Mouse (Mus musculus) thymus, postnatal 0 days (tissue): ENCODE results near the gene Tcf7l1. TPM values are rescaled to one million over a fixed set of nuclear protein-coding genes. Genes with fewer than 3 reads are reported as not detected.

Experiments
- DNase-seq: peaks from one replicate; pipeline ENCODE4 v3.0.0-alpha.2; 2015; ENCODE audit warnings: low spot score
- polyA plus RNA-seq: library from polyadenylated mRNA; unstranded; fragments of >200 nt; fragmentation: Nextera tagmentation; extraction: Ambion mirVana; gene quantifications from 2 replicates; pipeline ENCODE4 v1.2.1, GENCODE M21; 2015

Tcf7l1 gene
- polyA plus RNA-seq, 1 experiment from 2014 or later: 4.4 TPM

DNA sequence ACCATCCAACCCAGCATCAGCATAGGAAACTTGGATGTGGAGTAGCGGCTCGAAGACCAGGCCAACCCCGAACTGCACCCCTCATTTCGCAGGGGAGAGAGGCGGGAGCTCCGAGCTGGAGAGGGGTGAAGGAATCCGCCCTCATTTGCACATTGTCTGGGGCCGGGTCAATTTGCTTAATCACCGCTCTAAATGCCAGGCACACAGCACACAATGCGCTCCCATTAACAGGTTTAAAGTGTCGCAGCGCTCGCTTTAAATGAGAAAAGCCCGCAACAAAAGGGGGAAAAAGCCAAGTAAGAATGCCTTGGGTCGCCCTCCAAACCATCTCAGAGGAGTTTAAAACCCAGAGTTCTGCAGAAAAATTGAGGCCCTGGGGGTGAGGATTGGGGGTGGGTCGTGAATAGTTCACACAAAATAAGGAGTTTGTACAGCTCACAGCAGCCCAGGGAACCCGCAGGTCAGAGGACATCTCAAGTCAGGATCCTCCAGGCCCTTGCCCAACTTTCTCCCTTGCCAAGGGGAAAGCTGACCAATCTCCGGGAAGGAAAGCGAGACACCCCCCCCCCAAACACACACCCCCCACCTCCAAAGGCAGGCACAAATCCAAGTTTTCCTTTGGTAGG, 1.6 kb downstream of the Tcf7l1 start:
- no peak for DNase-seq

DNA sequence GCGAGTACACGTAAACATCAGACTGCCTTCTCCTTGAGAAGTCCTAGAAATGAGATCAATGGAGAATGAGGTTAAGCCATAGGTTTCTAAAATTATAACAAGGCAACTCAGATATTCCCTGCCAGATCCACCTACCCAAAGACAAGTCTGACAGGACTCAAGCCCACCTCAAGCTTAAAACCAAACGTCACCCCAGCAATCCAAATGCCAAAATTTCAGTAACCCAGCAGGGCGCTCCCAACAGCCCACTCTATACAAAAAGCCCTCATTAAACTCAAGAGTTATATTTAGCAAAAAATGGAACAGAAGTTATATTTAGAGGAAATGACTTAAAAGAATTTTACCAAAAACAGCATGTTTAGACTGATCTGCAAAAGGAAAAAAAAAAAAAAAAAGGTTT, 5.3 kb downstream of the Tcf7l1 start:
- no peak for DNase-seq

DNA sequence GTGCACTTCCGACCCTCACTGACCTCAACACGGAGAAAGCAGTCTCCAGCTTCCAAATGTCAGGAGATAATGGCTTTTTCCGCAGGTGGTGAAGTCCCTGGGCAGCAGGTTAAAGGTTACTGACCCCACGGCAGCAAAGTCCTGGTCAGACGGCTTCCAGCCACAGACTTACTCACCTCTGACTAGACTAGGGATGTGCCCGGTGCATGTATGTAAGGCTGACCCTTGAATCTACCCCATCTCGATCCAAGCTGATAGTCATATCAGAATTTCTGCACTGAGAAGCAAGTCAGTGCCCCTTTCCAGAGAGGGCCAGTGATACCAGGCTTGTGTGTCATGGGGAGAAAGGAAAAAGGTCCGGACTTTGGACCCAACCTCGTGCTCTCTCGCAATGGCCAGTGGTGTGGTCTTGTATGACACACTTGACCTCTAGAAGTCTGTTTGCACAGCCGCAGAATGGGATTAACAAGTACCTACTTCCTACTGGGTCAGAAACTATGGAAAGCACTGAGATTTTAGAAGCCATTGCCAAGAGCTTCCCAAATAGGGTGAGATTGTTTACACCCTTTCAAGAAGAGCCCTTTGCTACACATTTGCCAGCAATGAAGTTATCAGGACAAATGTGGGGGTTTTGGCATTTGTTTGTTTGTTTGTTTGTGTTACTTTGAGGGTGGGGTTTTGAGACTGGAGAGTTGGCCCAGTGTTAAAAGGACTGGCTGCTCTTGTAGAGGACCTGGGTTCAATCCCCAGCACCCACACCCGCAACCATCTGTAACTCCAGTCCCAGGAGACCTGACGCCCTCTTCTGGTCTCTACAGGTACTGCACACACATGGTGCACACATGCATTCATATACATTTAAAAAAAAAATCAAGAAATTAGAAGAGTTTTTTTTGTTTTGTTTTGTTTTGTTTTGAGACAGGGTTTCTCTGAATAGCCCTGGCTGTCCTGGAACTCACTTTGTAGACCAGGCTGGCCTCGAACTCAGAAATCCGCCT, 10.0 kb downstream of the Tcf7l1 start:
- no peak for DNase-seq

DNA sequence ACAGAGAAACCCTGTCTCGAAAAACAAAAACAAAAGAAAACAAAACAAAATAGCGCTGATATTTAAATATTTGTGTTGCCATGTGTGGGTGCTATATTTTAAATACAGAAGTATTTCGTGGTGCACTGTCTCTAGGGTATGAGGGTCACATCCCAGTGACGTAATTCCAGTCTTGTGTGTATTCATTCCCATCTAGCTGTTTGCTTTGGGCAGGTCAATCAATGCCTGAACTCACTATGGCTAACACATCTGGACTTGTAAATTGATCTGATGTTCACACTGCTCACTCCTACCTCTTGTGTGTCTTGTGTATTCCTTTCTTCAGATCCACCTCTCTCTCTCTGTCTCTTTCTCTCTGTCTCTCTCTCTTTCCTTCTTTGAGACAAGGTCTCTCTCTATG, 11.8 kb downstream of the Tcf7l1 start:
- no peak for DNase-seq

DNA sequence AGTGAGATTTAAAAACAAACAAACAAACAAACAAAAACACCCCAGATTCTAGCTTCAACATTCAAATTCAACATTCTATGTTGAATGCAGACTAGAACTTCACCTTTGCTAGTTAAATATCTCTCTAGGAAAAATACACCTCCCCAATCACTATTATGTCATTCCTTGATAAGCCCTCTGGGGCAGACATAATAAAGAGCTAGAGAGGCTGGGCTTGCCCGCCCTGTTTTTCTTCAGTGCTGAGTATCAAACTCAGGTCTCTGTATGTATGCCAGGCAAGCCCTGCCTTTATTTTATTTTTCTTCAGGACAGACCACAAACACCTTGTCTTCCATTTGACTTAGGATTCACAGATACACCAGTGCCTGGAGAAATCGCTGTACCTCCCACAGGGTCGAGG, 14.8 kb downstream of the Tcf7l1 start:
- DNase-seq: no peak

DNA sequence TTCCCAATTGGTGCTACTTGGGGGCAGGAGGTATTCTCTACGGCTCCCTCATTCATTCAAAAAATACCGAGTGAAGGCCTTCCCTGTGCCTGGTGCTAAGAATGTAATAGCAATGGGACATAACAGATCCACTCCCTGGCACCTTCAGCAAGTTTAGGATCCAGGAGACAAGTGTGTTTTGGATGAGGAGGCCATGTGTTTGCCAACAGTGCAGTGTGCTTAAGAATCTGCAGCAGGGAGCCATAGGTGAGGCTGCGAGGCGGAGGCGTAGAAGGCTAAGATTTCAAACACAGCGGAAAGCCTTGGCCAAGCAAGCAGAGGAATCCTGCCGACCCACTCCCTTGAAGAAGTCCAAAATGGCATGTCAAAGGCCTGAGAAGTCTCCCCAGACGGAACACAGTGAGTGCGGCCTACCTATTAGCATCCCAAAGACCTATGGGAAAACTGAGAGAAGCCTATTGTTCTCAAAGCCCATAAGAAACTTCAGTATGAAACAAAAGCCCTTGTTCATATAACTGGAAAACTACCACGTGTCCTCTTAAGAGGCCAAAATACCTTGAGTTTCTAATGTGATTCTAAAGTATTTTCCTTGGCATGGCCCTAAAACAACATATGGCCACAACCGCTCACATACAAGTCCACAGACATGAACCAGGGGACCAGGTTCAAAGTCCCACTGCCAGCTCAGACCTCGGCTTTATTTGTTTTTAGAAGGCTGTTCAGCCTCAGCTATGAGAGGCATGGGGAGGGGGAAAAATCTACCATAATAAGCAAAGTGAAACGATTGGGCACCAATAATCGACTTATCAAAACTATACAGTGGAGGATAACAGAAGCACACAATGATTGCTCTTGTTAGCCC, 18.9 kb downstream of the Tcf7l1 start:
- DNase-seq: no peak

DNA sequence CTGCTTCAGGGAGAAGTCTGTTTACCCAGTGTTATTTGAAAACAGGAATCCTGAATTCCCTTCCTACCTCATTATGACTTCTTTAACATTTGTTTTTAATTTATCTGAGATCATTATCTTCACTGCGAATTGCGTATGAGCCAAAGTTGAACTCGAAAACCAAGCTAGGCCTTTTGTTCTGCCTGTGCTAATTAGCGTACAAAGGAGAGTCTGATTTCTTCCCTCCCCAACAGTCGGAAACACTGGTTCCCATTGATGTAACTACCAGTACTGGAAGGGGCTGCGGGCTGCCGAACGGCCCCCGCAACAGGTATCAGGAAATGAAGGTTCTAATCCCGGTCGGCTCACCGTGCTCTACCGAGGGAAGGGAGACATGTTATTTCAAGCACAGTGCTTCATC, 19.7 kb downstream of the Tcf7l1 start:
- DNase-seq: no peak

DNA sequence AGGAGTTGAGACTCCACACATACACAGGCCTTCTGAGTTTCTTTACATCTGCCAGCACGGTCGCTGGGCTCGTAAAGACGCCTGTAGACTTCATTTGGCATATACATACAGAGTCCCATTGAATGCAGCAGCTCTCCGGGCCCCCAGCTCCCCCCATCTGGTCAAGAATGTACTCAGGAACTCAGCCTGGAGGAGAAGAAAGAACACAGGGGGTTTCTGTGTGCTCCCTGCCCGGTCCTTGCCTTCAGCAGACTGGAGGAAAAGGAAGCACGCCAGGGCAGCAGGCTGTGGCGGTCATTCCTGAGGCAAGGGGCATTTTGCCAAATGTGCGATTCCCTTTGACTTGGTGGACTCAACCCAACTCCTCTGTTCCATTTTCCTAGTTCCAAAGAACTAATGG, 20.2 kb downstream of the Tcf7l1 start:
- no peak for DNase-seq

DNA sequence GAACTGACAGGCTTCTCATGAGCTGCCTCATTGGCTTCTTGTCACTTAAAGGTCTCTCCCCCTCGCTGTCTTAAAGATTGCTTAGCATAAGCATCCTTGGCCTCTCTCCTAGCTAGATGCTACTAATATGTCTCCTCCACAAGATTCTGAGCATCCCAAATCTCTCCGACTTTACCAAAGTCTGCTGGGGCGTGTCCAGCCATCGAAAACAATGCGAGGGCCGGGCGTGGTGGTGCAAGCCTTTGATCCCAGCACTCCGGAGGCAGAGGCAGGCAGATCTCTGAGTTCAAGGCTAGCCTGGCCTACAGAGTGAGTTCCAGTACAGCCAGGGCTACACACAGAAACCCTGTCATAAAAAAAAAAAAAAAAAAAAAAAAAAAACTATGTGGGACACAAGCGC, 21.0 kb downstream of the Tcf7l1 start:
- no peak for DNase-seq

DNA sequence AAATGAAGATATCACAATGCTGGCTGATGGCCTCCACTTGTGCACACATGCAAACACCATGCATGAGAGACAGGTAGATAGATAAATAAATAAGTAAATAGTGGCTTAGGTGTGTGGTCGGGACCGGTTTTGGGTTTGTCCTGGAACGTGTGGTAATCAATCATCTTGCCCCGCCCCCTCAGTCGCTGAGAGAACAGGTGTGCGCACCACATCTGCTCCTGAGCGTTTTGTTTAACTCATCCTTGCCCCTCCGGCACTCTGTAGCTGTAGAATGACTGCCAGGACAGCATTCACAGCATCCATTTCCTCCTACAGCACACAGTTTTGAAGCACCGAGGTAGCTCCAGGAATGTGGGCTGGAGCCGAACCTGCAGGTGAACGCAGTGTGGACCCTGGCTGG, 25.4 kb downstream of the Tcf7l1 start:
- no peak for DNase-seq

DNA sequence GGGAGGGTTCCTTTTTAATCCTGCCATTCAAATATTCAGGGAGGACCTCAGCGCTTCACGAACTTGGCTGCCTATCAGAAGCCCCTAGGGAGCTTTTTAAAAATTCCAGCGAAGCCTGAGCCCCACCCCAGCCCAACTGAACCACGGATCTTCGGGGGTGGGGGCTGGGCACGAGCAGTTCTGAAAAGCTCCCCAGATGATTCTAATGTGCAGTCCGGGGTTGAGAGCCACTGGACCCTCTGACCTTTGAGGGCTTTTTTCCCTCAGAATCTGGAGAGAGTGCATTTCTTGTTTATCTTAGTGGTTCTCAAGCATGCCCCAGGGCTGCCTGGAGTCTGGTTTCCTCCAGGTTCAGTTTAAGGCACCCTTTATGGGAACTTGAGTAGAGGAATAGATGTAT, 27.4 kb downstream of the Tcf7l1 start:
- no peak for DNase-seq

DNA sequence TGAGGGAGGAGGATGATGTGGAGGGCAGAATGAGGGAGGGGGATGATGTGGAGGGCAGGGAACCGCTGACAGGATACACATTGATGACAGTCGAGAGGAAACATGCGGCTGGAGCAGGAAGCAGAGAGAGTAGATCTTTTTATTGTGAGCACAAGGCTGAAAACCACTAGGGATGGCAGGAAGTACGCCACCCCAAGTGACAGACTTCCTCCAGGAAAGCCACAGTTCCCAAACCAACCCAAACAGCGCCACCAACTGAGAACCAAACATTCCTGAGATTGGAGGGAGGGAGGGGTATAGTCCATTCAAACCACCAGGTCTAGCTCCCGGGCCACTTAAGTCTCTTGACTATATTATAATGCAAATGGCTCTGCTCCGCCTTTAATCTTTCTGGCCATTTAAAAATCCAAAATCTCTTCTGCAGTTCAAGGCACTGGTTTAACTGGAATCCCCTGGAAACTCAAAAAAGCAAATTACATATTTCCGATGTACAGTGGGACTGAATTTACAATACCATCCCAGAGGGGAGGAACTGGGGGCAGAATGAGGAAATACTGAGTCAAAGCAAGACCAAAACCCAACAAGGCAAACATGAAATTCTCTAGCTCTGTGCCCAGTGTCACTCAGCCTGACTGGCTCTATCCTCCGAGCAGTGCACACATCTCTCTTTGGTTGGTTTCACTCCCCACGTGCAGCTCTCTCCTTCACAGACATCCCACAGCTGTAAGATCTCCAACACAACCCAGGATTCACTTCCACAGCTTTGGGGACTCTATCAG, 30.6 kb downstream of the Tcf7l1 start:
- DNase-seq: no peak

DNA sequence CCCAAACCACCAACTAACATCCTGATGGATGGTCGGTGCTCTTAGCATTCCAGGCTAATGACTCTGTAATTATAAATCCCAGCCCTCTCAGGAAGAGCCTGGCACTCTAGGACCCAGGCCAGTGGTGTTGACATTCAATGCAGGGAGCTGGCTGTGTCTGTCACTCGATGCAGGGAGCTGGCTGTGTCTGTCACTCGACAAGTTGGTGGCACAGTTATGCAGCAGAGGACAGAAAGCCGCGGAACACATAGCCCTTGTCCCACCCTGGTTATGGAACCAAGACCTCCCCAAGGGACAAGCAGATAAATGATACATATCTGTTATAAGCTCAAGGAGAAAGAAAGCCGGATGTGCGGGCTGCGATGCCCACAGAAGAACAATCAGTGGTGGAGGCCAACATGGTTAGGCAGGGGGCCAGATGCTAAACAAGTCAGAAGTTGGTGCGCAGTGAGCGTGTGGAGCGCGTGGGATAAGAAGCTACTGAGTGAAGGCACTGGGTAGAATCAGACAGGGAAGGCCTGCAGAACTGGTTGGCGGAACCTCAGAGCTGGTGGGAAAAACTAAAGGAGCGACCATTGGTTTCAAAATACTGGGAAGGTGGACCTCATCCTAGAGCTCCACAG, 33.7 kb downstream of the Tcf7l1 start:
- no peak for DNase-seq

DNA sequence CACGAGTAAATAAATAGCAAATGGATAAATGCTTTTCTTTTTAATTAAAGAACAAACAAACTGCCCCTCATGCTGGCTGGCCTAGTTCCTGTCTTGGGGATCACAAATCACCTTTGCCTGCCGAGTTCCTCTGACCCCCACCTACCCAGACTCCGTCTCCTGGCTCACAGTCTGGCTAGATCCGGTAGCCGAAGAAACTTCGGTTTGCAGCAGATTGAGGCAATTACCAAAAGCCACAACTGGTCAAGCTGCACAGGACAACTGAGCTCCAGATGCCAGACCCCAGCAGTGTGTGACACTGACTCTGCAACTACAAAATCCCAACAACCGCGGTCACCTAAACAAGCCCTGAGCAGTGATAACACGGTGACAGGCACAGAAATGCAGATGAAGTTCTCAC, 34.8 kb downstream of the Tcf7l1 start:
- DNase-seq: no peak

DNA sequence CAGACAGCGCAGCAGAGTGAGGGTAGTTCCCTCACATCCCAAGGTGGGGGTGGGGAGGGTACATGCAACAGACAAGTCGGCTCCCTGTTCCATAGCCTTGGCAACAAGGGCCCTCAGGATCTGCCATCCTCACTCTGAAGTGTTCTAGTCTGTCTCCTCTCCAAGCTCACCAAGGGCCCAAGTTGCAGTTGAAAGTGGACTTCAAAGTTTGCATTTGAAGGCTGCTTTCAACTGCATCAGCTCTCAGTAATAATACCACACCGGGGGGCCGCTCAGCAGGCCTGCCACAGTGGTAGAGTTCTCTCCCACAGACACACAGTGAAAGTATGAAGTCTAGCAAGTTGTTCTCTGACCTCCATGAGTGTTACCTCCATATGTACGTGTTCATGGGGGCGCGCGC, 35.3 kb downstream of the Tcf7l1 start:
- no peak for DNase-seq

DNA sequence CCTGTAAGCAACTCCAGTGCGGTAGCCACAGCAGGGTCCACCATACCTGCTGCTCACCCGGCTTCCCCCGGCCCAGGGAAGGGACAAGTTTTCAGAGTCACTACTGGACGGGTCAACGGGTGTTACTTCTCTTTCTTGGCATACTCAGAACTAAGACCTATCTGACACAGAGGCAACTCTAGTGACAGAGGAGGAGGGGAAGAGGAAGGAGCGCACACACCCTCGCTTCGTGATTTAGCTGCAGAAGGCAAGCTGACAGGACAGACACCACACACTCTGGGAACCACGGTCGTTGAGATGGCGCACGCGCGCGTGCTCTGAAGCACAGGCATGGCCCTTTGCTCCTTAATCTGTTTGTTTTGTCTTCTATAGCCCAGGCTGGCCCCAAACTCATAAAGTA, 36.2 kb downstream of the Tcf7l1 start:
- DNase-seq: no peak

DNA sequence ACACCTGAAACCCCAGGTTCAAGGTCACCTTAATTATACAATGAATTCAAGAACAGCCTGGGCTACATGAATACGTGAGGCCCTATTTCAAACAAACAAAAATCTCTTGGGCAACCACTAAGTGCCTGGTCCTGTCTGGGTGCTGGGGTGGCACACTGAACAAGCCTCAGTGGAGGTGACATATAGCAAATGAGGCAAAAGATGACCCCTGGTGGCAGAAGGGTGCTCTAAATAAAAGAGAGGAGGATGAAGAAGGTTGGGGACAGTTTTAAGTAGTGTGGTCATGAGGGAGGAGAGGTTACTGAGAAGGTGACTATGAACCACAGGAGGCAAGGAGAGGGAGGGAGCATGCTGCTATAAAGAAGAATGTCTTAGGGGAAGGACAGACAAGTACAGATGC, 37.8 kb downstream of the Tcf7l1 start:
- DNase-seq: no peak

DNA sequence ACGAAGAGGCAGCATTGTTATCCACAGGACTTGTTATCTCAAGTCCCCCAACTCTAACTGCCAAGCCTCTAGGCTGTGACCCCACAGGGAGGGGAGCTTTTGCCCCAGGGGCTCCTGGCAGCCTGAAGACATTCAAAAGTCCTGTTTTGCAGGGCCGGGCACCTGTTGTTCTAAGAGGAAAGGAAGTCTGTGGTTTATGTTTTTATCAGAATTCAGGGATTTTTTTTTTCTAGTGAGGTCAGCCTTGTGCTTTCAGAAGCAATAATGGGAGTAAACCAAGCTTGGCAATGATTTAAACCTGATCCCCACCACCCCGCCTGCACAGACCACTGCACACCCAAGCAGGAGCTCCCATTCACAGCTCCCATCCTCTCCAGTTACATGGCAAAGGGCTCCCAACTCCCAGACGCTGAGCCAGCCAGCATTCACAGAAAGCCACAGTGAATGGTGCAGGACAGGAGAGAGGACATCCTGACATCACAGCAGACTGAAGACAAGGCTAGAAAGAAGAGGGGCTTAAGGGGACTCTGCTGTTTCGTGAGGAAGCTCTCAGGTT, 40.1 kb downstream of the Tcf7l1 start:
- DNase-seq: no peak

DNA sequence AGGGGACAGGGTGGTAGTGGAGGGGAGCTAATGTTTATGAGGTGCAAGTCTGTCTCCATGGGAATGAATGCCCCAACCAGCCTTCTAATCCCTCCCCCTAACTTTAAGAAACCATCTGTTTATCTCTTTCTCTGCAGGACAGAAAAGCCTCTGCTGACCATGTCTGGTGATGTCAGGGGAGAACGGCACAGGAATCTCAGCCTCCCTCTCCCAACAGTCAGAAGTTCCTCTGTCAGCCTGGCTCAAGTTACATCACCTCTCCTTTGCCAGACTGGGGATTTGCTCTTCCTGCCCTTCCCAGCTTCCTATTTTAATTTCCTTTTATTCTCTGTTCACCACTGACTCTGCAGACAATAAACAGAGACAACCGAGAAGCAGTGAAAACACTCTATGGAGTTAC, 40.6 kb downstream of the Tcf7l1 start:
- no peak for DNase-seq

DNA sequence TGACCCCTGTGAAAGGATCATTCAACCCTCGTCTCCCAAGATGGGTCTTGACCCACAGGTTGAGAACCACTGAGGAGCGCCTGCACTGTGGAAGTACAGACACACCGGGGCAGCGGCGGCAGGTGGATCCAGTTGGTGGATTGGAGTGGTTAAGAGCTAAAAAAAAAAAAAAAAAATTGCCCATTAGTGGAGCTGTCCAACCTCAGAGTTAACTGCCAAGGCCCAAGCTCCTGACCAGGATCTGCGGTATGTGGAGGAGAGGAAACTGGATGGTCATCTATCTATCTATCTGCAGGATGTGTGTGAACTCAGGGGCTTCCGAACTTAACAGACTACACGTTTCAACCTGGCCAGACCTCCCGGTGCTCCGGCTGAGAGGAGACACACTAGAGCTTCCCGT, 41.2 kb downstream of the Tcf7l1 start:
- no peak for DNase-seq
